Mouse (Mus musculus) heart, adult 11 months (tissue): ENCODE results near the gene Gm20695.

Experiments used
- DNase-seq: peaks from one replicate; pipeline ENCODE4 v3.0.0; 2022

Gene Gm20695

GRCm38 (mm10) chr16:3895173-3895792, 10.8 kb downstream of the Gm20695 start:
- peak; percentile 98 for DNase-seq

- no peak for DNase-seq
These were observed 11.6 kb downstream of the Gm20695 start for GRCm38 (mm10) chr16:3896046-3896445.

DNA sequence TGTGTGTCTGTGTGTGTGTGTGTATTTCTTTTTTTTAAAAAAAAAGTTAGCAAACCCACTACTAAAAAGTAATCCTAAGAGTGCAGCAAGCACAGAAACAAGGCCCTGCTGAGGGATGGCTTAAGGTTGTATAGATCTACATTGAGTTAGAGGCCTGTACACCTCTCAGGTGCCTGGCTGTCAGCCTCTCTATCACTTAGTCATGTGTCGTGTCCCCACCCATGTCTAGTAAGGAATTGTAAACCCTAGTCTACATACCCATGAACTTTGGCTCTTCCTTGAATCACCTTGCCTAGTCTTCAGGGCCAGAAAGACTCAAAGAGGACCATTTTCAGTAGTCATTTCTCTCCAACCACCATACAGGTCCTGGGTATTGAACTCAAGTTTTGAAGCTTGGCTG, 12.1 kb downstream of the Gm20695 start:
- no peak for DNase-seq

GRCm38 (mm10) chr16:3907471-3907870, 23.0 kb downstream of the Gm20695 start:
- peak; percentile 91 for DNase-seq

GRCm38 (mm10) chr16:3908537-3909111, 24.2 kb downstream of the Gm20695 start, which contains the start of the genes 1700037C18Rik and Cluap1:
1700037C18Rik (minus strand) TSS chr16:3908689.
Cluap1 (plus strand) TSS chr16:3908801.
- peak; percentile 99 for DNase-seq

GRCm38 (mm10) chr16:3909118-3909517, 24.7 kb downstream of the Gm20695 start:
- no peak for DNase-seq

DNA sequence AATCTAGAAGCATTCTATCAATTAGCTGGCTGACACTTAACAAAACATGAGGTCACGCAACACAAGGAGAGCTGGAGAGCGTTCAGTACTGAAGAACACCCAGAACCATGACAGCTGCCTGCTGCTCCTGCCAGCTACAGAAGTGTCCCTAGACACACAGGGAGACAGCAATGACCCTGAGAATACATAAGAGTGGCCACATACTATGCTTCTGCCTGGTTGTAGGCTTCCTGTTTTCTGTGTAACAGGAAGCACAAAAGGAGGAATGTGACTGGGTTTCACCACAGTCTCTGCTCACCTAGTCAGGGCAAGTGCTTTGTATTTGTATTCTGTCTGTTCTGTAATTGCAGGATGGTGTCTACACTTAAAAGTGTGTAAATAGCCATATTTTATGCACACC, 36.3 kb downstream of the Gm20695 start:
- DNase-seq, result no peak

- no peak for DNase-seq
These were observed 39.1 kb downstream of the Gm20695 start for GRCm38 (mm10) chr16:3923515-3923914.

DNA sequence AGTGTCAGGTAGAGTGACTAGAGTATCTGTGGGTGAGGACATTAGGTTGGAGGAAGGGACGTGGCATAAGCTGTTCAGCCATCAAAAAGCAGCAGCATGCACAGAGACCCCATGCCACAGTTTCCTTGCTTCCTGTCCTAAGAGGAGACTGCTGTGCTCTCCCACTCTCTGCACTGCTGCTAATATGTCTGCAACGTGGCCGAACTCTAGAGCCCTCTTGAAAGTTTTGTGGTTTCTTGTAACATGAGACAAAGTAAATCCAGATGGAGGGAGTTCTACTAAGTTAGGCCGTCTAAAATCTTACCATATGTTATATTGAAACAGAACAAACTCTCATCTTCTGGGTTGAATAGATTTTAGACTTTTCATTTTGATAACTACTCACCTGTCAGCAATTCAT, 39.5 kb downstream of the Gm20695 start:
- DNase-seq, result no peak

DNA sequence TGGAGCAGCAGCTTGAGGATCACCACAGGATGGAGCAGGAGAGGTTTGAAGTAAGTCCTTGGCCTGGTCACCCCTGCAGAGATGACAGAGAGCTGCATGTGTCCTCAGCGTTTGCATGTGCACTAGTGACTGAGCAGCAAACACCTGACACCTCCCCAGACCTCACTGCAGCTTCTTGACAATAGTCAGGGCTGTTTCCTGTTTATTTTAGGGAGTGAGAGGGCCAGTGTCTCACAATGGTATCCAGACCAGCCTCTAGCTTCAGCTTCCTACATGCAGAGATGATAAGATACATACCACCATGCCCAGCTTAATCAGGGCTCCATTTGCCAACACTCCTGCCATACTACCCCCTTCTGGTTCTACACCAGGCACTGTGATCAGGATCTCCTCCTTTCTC, 44.1 kb downstream of the Gm20695 start:
- DNase-seq, result no peak

GRCm38 (mm10) chr16:3929151-3929550, 44.7 kb downstream of the Gm20695 start:
- DNase-seq, result peak; percentile 96

DNA sequence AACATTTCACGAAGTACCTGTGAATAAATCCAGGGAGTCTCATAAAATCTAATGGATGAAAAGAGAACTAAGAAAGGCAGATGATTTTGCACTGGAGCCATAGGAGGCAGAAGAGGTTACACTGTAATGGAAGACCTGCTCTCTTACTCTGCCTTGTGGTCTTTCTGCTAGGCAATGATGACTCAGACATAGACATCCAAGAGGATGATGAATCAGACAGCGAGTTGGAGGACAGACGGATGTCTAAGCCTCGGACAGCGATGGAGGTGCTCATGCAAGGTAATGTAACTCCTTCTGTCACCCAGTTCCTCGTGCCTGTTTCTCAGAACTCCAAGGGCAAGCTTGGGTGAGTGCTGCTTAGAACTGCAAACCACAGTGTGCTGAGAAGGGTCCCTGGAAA, 49.1 kb downstream of the Gm20695 start:
- DNase-seq, result no peak

DNA sequence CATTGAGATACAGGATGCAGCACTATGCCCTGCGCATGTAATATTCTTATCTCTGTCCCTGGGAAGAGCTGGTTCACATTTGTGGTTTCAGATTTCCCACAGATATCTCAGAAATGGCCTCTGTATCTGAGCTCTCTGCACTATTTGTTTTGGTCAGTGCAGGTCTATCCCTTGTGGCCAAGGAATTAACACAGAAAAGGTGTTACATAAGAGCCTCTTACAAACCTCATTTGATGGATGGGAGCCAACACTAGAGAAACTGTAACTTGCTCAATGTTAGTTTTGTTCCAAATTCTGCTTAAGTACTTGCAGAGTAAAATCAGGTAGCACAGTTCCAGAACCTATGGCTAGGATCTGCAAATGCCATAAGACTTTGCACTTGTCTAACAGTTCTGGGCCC, 49.6 kb downstream of the Gm20695 start:
- DNase-seq, result no peak

- DNase-seq, result no peak
These were observed 50.3 kb downstream of the Gm20695 start for GRCm38 (mm10) chr16:3934701-3935100.

- no peak for DNase-seq
These were observed 66.7 kb downstream of the Gm20695 start for GRCm38 (mm10) chr16:3951141-3951540.

- DNase-seq, result peak; percentile 95
These were observed 71.9 kb downstream of the Gm20695 start for GRCm38 (mm10) chr16:3956369-3956768.

GRCm38 (mm10) chr16:3959261-3959660, 74.8 kb downstream of the Gm20695 start:
- DNase-seq, result no peak

DNA sequence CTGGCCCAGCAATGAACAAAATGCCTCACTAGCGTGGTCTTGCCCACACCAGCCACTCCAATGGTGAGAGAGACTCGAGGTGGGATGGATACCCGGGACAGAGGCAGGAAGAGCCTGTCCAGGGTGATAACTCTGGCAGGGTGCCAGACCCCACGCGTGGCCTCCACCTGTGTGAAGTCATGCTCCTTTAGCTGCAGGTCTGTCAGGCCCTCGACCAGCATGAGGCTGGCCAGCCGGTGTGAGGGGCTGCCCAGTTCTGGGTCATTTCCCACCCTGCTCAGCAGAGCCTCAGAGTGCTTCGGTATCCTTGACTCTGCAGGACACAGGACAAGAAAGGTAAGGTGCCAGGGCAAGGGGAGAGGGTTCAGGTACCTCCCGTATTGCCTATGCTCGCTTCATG, 80.5 kb downstream of the Gm20695 start:
- no peak for DNase-seq

DNA sequence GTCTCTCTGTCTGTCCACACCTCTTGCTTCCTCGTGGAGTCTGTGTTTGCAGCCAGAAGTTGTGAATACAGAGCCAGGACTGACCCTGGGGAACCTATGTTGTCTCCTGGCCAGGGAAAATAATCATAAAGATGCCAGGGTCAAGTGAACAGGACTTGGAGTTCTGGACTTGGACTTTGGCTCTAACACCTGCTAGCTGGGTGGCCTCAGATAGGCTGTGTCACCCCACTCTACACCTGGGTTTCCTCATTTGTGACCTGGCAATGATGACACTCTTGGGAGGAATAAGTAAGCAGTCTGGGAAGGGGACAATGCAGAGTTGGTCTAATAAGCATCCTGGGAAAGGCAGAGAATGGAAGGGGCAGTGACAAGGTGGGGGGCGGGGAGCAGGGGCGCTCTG, 81.1 kb downstream of the Gm20695 start:
- DNase-seq, result no peak
